Mouse (Mus musculus) midbrain, postnatal 0 days (tissue): ENCODE measurements around the gene Gm12258. TPM values are rescaled to one million over a fixed set of nuclear protein-coding genes. Genes with fewer than 3 reads are reported as not detected.

Source experiments
- ATAC-seq: fragments of 200-750 bp; cut with Nextera tagmentation; 2 replicates; pipeline ENCODE4 v1.8.0; 2017; ENCODE audit warnings: moderate number of reproducible peaks, mild to moderate bottlenecking, moderate TSS enrichment, moderate library complexity; ENCODE audit not compliant: low FRiP score
- DNase-seq: peaks from one replicate; pipeline ENCODE4 v3.0.0-alpha.2; 2015; ENCODE audit warnings: low spot score
- H3K27ac ChIP-seq: fragments of 300-500 bp; sonication (generic); 2 replicates; pipeline ENCODE4 v1.5.1; 2014; ENCODE audit warnings: low read depth, mild to moderate bottlenecking, low read length, mixed read lengths
- H3K27me3 ChIP-seq: fragments of 300-500 bp; sonication (generic); 2 replicates; pipeline ENCODE4 v1.6.1; 2014; ENCODE audit warnings: low read length, control low read depth, mixed read lengths; ENCODE audit not compliant: insufficient read depth
- H3K36me3 ChIP-seq: fragments of 300-500 bp; sonication (generic); 2 replicates; pipeline ENCODE4 v1.6.1; 2014; ENCODE audit warnings: low read length, control low read depth, mixed read lengths; ENCODE audit not compliant: insufficient read depth
- H3K4me1 ChIP-seq: fragments of 300-500 bp; sonication (generic); 2 replicates; pipeline ENCODE4 v1.6.1; 2014; ENCODE audit warnings: mild to moderate bottlenecking, control low read depth, antibody characterized with exemption, low read length, mixed read lengths; ENCODE audit not compliant: insufficient read depth
- H3K4me2 ChIP-seq: fragments of 300-500 bp; sonication (generic); 2 replicates; pipeline ENCODE4 v1.6.1; 2014; ENCODE audit warnings: low read depth, mild to moderate bottlenecking, low read length, mixed read lengths; ENCODE audit not compliant: poor library complexity, severe bottlenecking
- H3K4me3 ChIP-seq: fragments of 300-500 bp; sonication (generic); 2 replicates; pipeline ENCODE4 v1.5.1; 2014; ENCODE audit warnings: low read depth, mild to moderate bottlenecking, low read length, moderate library complexity
- H3K9ac ChIP-seq: fragments of 300-500 bp; sonication (generic); replicated peaks from 2 replicates; pipeline ENCODE4 v1.6.1; 2014; ENCODE audit warnings: mild to moderate bottlenecking, low read length, moderate library complexity, mixed read lengths; ENCODE audit not compliant: poor library complexity, severe bottlenecking
- H3K9me3 ChIP-seq: fragments of 300-500 bp; sonication (generic); 2 replicates; pipeline ENCODE4 v1.6.1; 2016; ENCODE audit warnings: low read length, control low read depth
- CTCF ChIP-seq: IDR thresholded peaks from 2 replicates; pipeline ENCODE4 v1.5.1; 2016; ENCODE audit warnings: antibody characterized with exemption, mild to moderate bottlenecking
- WGBS: fragments of 180-500 bp; shearing (Covaris S2); extraction: QIAGEN DNeasy Blood & Tissue Kit; methylation state at CpG from one replicate; pipeline ENCODE4 v1.1.7; 2014; 5-methylcytosine and 5-hydroxymethylcytosine counted together
- polyA plus RNA-seq: library from polyadenylated mRNA; unstranded; fragments of >200 nt; fragmentation: Nextera tagmentation; extraction: Ambion mirVana; gene quantifications from 2 replicates; pipeline ENCODE4 v1.2.1, GENCODE M21; 2015
- total RNA-seq: library from RNA; depleted of rRNA; stranded (reverse); fragments of >200 nt; gene quantifications from 2 replicates; pipeline ENCODE4 v1.2.3, GENCODE M21; 2014

The Gm12258 gene
- total and polyA plus RNA-seq, 2 experiments from 2014 or later = 10.5 to 13.6 TPM

DNA sequence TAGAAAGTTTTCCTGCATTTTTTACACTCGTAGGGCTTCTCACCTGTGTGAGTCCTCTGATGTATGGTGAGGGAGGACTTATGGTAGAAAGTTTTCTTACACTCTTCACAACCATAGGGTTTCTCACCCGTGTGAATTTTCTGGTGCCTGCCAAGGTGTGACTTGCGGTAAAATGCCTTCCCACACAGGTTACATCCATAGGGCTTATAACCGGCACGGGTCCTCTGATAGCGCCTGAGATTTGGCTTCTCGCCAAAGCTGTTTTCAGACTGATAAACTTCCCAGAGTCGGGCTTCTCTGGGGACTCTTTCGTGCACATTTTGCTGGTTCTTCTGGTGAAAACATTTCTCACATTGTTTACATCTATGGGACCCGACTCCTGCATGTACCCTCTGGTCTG lies 43.6 kb downstream of the Gm12258 start:
- Histone ChIP-seq H3K4me1 (no peaks in the 10 kb centered on the region), H3K9me3 (no peaks in the 10 kb centered on the region), H3K27ac (no peak overlapping the region), H3K4me3 (no peak overlapping the region), H3K27me3 (no peaks in the 10 kb centered on the region), H3K9ac (no peak overlapping the region), H3K4me2 (no peak overlapping the region), H3K36me3 (peaks cover 21% of the 10 kb centered on the region)
- ATAC-seq (no peak), DNase-seq (no peak)
- WGBS = 94% methylated on average over 10 of the region's 10 CpGs
- TF ChIP-seq CTCF = no peak

DNA sequence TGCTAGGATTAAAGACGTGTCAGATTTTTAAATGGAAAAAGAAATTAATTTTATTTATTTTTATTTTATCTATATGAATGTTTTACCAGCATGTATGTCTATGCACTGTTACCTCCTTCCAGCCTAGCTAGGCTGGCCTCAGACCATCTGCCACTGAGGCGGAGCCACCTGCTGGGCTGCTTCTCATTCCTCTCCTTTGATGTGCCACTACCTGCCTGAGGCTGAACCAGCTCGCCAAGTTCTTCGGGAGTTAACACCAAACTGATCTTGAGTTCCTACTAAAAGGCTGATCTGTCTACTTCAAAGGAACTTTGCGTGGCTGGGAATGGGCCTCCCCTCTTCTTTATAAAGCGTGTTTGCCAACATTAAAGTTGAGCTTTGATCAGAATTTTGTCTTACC lies 47.5 kb downstream of the Gm12258 start:
- Histone ChIP-seq H3K9ac (no peak overlapping the region), H3K27me3 (no peaks in the 10 kb centered on the region), H3K4me2 (no peak overlapping the region), H3K36me3 (peaks cover 30% of the 10 kb centered on the region), H3K9me3 (no peaks in the 10 kb centered on the region), H3K27ac (no peak overlapping the region), H3K4me1 (no peaks in the 10 kb centered on the region), H3K4me3 (no peak overlapping the region)
- DNase-seq = no peak
- no peak for TF ChIP-seq CTCF
- 76% methylated on average over 6 of the region's 6 CpGs for WGBS
- ATAC-seq = no peak

DNA sequence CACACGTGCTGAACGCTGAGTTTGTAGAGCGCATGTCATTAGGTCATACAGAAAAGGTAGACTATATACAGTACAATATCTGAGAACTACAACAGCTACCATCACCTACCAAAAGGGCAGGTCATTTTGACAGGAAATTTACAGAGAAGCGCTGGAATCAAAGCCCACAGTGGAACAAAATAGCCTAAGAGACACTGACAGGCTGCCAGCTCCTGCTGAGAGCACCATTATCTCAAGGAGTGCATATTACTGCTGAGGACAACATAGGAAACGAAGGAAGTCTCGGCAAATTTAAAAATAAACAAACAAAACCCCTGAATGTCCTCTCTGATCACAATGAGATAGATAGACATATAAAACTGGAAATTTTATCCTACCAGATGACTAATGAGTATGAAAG lies 50.5 kb downstream of the Gm12258 start:
- ATAC-seq (no peak), DNase-seq (no peak)
- no peak overlapping the region for H3K27ac ChIP-seq
- H3K4me3 ChIP-seq = no peak overlapping the region
- H3K27me3 ChIP-seq = no peaks in the 10 kb centered on the region
- 84% methylated on average over 6 of the region's 6 CpGs for WGBS
- peaks cover 27% of the 10 kb centered on the region; the same call in 1 of the 2 replicates for H3K36me3 ChIP-seq
- H3K4me2 ChIP-seq = no peak overlapping the region
- TF ChIP-seq CTCF = no peak
- no peaks in the 10 kb centered on the region for H3K4me1 ChIP-seq
- no peak overlapping the region for H3K9ac ChIP-seq
- H3K9me3 ChIP-seq = no peaks in the 10 kb centered on the region

DNA sequence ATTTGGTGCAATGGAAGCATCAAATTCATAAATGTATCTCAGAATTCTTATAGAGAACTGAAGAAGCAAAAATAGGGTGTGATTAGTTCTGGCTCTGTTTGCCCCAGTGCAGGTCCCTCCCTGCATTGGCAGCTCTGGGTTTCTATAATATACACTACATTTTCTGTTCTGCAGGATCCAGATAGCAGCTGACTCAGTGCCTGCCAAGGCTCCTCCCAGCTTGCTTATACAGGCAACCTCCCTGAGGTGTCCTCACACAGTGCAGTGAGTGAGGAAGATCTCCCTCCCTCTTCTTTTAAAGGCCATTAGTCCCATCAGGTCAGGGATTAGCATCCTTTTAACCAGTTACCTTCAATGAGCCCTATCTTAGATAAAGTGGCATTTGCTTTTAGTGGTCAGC lies 54.1 kb downstream of the Gm12258 start:
- peaks cover 29% of the 10 kb centered on the region; the same call in 1 of the 2 replicates for H3K36me3 ChIP-seq
- no peak for TF ChIP-seq CTCF
- peaks cover 3% of the 10 kb centered on the region; the same call in 1 of the 2 replicates for H3K4me1 ChIP-seq
- ATAC-seq = no peak
- H3K9me3 ChIP-seq = no peaks in the 10 kb centered on the region
- no peak for DNase-seq
- no peak overlapping the region for H3K4me2 ChIP-seq
- no peak overlapping the region for H3K9ac ChIP-seq
- no peak overlapping the region for H3K4me3 ChIP-seq
- no peak overlapping the region for H3K27ac ChIP-seq
- no peaks in the 10 kb centered on the region for H3K27me3 ChIP-seq

DNA sequence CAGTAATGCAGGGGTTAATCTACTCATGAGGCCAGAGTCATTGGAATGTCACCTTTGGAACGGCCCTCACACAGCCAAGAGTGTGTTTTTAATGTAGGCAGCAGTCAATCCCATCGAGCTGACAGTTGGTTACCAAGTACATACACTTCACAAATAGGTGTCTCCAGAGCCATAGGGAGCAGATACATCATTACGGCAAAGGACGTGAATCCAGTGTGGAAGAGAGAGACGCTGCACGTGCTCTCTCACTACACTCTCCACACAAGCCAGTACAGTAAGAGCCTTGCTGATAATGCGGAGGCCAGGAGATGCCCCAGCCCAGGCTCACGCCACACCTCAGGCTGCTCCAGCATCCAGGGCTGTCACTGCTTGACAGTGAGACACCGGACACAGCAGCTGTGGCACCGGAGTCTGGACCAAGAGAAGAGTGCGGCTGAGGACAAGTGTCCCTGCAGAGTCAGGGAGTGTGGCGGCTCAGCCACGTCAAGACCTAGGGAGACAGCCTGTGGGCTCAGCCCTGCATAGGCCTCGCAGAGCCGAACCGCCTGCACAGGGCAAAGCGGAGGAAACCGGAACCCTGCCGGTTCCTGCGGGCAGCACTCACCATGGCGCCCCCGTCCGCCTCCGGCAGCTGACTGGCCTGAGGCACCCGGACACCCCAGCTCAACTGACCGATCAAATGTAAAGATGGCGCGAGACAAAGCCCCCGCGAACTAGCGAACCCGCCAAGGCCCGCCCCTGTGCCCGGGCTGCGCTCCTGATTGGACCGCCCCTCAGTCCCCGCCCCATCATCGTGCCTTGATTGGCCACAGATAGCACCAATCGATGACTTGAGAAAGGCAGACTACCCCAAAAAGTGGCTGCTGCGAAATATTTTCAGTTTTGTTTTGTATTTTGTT lies 56.8 kb downstream of the Gm12258 start, which contains the start of gene Zfp39:
Zfp39 (minus strand) TSS at position 715 of the 899 bp plus-strand sequence.
- Histone ChIP-seq H3K27ac (peak within 1 kb of the TSS; percentile 86), H3K27me3 (no peaks in the 10 kb centered on the region), H3K4me3 (peak within 1 kb of the TSS; percentile 70), H3K36me3 (peaks cover 20% of the 10 kb centered on the region; the same call in 1 of the 2 replicates), H3K9me3 (no peaks in the 10 kb centered on the region), H3K4me1 (peaks cover 3% of the 10 kb centered on the region; the same call in 1 of the 2 replicates), H3K9ac (peak within 1 kb of the TSS; percentile 84), H3K4me2 (peak within 1 kb of the TSS; percentile 80)
- under 1% methylated on average over 40 of the region's 40 CpGs for WGBS
- DNase-seq (peak; percentile 95), ATAC-seq (peak; percentile 99)
- TF ChIP-seq CTCF = no peak; the same call in 1 of the 2 replicates

DNA sequence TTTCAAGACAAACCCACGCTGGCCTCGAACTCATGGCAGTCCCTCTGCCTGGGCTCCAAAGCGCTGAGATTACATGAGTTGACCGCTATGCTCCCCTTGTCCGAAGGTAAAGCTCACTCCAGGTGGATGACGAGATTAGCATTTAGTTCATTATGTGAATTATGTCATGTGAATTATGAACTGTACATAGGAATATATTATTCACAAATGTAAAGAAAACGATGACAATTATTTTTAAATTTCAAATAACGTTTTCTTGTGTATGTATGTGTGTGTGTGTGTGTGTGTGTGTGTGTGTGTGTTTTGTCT lies 57.4 kb downstream of the Gm12258 start:
- H3K27me3 ChIP-seq = no peaks in the 10 kb centered on the region
- peak overlapping the region; percentile 80 for H3K4me2 ChIP-seq
- DNase-seq (no peak), ATAC-seq (peak; percentile 21; the same call in 1 of the 2 replicates)
- no peak overlapping the region for H3K9ac ChIP-seq
- peaks cover 19% of the 10 kb centered on the region; the same call in 1 of the 2 replicates for H3K36me3 ChIP-seq
- TF ChIP-seq CTCF = no peak
- H3K4me1 ChIP-seq = peaks cover 3% of the 10 kb centered on the region; the same call in 1 of the 2 replicates
- peak overlapping the region; percentile 70 for H3K4me3 ChIP-seq
- WGBS = 2% methylated on average over 8 of the region's 8 CpGs
- H3K9me3 ChIP-seq = no peaks in the 10 kb centered on the region
- H3K27ac ChIP-seq = no peak overlapping the region
